Mouse (Mus musculus) layer of hippocampus, postnatal 10 days (tissue): Measurements from ENCODE around the gene Cfap20. TPM values are rescaled to one million over a fixed set of nuclear protein-coding genes. Genes with fewer than 3 reads are reported as not detected.
A peak's percentile ranks its signal among the peaks of the same experiment; 100 is the strongest.

Experiments
- DNase-seq, 2 experiments: peaks; one replicate each; pipeline ENCODE4 v3.0.0; 2021; ENCODE audit warnings: low spot score in 2 of 2
- long read RNA-seq: library from polyadenylated mRNA; stranded (forward); transcript quantifications from one replicate; pipeline ENCODE4 v2.0.0, GENCODE M21; 2023
- total RNA-seq, 2 experiments: library from RNA; stranded (reverse); gene quantifications; 2 replicates each; pipeline ENCODE4 v1.2.3; 2021

The Cfap20 gene
- 10 to 100 TPM; 64.1 to 67.9 TPM for total RNA-seq
- long read RNA-seq, transcript Cfap20-208 (4 exons, 2,544 nt): minor isoform, 5 of 116 reads
- long read RNA-seq, transcript Cfap20-205 (5 exons, 1,023 nt): minor isoform, 8 of 116 reads
- long read RNA-seq, transcript Cfap20-201 (6 exons, 1,295 nt): major isoform, 82 of 116 reads
- long read RNA-seq, partial matches to known transcripts: 1 of 116 reads
- long read RNA-seq, other reads (novel, unspliced or antisense): 20 of 116 reads

DNA sequence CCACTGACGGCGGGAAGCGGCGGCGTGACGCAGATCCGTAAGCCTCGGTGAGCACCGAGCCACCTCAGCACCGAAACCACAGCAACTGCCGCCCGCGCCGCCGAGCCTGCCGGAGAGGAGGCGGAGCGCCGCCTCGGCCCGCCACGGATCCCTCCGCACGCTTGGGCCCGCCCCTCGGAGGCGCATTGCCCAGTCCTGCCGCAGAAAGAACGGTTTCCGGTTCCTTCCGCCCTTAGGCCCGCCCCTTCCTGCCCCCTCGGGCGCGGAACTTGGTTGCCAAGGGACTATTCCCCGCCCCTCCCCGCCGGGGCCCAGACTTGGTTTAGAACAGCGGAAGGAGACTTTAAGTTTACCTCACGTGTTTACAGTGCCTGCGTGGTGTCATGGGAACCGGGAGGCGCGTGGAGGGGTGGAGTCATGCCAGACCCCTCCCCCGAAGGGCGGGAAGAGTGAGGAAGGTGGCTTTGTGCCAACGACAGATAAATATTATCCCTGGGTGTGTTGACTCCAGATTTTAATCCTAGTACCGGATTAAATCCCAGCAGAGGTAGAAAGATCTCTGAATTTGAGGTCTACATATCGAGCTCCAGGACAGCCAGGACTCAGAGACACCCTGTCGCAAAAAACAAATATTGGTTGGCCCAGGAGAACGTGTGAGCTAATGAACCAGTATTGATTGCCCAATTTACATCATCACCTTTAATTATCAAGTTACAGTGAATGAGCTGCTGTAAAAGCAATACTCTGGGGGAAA lies at the start of gene Cfap20:
Gene Cfap20, minus strand, starts transcription at position 184 of the 754 bp plus-strand sequence.
- DNase-seq: peak; percentile 99

DNA sequence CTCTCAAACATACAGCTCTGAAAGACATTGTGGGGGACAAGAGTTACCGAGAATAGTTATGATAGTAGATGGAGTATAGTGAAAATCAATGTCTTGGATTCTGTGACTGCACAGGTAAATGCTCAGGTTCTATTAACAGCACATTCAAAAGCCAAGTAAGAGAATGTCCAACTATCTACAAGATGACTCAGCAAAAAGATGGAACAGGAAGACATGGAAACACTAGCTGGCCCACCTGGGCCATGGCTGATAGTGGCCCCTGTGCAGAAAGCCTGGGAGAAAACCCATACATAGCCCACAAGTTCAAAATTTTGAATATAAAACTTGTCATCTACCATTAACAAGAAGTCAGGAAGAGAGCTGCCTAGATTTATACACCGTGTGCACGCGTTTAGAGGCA lies 35.3 kb upstream of the Cfap20 start:
- DNase-seq: no peak

DNA sequence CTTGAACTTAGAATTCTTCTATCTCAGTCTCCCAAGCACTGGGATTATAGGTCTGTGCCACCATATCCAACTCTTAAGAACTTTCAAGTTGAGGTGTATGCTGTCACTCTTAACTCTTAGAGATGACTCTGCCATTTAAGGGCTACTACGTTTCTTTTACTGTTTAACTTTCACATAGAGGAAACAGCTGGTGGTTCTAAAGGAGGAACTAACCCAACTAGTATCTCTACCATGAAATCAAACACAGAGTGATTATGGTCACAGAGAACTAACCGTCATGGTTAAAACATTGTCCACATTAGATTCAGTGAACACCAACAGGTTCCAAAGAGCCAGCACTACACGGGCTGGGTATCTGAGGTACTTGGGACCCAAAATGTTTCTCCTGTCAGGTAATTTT lies 34.3 kb upstream of the Cfap20 start:
- no peak for DNase-seq

DNA sequence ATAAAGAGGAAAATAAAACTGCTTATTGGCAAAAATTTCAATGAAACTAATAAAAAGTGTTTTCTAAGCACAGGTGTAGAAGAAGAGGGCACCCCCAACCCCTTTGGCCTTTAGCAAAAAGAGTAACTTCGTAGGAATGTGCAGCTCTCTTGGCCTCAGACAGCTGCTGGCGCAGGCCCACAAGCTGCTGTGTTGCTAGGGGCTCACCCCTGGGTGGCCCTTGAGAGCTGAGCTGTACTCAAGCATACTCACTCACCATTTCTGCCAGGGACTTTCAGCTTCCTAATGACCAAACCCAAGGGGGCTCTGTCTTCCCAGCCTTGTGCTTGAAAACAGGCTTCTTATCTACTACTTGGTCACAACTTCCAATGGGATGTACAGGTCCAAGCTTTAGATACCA lies 31.9 kb upstream of the Cfap20 start:
- no peak for DNase-seq

DNA sequence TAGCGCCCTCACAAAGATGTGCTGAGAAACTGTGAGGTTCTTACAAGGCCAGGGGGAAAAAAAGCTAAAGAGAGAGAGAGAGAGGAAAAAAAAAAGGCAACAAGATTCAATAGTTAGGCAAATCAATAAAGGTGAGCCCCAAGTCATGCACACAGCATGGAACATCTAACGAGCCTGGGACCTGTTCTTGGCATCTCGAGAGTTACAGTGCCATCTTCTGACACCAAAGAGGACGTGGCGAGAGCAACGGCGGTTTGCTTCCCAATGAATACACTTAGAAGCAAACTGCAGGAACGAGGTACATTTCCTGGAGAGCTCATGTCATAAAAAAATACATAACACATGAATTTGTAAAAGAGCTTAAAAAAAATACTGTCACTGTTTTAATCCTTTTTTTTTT lies 17.8 kb upstream of the Cfap20 start:
- DNase-seq: no peak

DNA sequence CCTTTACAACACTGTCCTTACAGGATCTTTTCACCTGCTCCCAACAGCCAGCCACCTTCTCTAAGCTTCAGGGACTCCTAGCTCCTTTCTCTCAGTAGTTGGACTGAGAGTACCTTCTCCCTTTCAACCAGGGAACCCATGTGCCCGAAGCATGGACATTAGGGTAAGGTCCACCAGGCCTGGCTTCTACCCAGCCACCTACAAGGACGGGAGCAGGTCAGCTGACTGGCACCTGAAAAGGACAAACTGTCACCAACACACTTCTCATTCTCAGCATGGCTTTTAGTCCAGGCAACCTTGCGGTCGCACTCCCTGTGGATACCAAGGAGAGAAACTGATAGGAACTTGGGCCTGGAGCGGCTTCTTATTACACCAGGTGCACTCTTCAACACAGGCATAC lies 15.6 kb upstream of the Cfap20 start:
- no peak for DNase-seq

DNA sequence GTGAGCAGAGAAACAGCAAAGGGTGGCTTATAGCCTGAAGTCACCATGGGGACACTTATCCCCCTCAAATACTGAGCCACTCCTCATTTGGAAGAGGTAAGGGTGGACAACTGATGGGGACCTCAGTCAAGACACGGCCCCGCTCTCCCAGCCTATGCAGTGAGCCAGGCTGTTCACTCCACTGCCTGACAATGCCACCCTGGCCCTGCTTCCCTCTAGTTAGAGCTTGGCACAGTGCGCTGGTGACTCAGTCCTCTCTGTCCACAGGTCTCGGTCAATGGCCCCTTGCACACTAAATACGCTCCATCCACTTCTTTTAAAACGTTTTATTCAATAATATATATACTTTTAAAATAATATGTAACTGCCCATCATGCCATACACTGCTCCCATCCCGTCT lies 13.0 kb upstream of the Cfap20 start:
- DNase-seq: no peak

DNA sequence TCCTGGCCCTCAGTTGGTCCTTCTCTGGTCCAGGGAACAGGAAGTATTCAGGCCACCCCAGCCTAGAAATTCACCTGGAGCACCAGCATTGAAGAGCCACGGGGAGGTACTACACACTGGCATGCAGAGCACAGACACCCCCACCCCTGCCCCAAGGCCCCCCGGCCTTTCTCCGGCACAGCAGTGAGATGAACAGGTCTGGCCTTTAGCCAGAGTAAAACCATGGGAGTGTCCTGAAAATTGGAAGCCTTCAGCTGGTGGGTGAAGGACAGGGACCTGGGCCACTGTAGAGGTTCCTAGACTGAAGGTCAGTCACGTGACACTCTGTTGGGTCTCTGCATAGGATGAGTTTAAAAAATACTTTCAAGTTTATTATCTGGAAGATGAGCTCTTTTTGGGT lies 10.4 kb upstream of the Cfap20 start:
- no peak for DNase-seq

DNA sequence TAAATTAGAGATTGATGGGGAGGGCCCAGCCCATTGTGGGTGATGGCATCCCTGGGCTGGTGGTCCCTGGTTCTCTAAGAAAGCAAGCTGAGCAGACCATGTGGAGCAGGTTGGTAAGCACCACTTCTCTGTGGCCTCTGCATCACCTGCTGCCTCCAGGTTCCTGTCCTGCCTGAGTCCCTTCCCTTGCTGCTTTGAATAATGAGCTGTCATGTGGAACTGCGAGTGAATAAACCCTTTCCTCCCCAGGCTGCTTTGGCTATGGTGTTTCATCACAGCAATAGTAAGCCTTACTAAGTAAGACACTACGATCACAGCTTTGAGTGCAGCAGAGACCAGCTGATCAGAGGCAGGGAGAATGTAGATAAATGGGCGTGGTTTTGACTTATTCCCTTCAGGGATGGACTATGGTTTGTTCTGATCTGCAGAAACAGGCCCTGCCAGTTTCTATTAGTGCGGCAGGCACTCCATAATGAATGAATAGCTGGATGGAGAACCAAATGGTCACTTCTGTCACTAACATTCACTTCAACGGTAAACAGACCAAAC lies 6.9 kb upstream of the Cfap20 start:
- no peak for DNase-seq

DNA sequence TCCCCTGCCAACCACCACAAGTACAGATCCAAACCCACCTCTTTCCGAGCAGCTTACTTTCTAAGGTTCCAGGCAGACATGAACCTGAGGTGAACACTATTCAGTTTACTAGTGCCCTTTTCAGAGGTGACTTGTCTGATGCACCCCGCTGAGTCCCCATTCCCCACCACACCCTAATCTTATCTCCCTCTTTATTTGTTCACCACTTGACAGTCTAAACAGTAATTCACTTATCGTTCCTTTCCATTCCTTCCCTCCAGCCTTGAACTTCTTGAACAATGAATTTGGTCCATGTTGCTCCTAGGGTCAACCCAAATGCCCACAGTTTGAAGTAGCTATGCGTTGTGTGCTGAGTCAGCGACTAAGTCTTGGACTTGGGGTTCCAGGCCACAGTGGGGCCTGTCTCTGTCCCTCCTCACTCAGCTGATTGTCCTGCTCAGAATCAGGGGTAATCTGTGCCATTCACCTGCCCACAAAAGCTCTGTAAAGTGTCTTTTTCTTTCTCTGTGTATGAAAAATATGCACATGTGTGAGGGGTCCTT lies 5.6 kb upstream of the Cfap20 start:
- no peak for DNase-seq

DNA sequence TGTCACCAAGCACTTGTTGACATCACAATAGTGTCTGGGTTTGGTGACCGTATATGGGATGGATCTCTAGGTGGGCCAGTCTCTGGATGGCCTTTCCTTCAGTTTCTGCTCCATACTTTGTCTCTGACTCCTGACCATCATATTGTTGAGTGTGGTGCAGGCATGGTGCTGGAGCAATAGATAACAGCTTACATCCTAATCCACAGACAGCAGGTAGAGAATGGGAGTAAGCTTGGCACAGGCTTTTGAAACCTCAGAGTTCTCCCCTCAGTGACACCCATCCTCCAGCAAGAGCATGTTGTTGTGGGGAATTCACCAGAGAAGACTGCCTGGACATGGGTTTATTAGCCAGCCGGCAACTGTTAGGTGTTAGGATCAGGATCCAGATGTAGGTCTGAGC lies 4.8 kb upstream of the Cfap20 start:
- no peak for DNase-seq

DNA sequence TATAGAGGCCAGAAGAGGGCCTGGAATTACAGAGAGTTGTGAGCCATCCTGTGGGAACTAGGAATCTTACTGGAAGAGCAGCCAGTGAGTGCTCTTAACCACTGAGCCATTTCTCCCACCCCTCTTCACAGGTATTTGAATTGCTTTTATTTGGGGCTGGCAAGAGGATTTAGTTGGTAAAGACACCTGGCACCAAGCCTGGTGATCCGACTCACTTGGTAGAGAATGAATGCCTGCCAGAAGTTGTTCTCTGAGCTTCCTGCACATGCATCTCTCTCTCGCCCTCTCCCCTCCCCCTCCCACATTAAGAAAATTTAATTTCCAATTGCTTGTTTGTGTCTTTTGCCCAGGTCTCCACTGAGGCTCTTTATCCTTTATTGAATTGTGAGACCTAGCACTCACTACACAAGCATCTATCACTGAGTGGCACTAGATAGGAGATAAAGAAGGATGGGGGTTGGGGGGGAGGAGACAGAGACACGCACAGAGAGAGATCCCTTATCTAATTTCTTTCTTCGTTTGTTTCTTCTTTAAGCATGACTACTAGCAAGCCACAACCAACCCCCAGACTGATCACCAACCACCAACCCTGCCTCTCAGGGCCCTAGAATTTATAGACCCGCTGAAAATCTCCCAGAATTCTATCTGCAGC lies 2.8 kb upstream of the Cfap20 start:
- no peak for DNase-seq

DNA sequence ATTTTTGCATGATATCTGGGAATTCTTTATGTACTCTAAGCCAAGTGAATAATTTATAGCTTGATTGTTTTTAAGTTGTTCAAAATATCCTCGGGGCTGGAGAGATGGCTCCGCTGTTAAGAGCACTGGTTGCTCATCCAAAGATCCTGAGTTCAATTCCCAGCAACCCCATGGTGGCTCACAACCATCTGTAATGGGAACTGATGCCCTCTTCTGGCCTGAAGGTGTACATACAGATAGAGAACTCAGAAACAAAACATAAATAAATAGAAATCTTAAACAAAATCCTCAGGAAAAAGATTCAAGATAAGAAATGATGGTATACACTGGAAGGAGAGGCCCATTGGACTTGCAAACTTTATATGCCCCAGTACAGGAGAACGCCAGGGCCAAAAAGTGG lies 1.3 kb upstream of the Cfap20 start:
- DNase-seq: no peak

DNA sequence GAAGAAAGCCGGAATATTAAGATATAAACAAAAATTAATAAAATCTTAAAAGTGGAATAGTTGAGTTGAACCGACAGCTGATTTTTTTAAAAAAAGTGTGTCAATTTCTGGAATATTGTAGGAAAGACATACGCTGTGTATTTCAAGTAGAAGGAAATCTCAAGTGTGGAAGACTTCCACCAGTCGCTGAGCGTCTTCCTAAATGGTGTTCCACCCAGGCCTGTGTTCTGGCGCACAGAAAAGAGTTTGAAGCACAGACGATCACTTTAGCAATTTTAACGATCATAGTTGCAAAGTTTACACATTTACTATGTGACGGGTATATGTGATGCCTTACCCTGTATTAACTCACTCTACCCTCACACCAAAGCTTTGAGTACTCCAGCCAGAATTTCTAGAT lies 802 bp upstream of the Cfap20 start:
- no peak for DNase-seq

DNA sequence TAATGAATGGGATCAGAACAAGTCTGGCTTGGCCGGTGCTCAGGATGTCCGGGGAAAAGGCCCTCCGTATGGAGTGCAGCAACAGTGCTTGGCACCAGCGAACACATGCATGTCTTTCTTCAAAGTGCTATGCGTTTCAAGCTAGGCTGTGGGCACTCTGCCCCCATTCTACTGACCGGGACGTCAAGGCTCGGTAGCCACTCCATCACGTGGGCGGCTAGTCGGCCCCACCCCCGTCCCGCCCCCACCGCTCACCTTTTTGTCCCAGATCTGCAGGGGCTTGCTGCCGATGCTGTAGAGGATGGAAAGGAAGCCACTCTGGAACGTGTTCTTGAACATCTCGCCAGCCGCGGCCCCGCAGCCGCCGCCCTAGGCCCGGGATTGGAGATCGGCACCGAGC lies 436 bp downstream of the Cfap20 start:
- DNase-seq: peak; percentile 32 to 60

DNA sequence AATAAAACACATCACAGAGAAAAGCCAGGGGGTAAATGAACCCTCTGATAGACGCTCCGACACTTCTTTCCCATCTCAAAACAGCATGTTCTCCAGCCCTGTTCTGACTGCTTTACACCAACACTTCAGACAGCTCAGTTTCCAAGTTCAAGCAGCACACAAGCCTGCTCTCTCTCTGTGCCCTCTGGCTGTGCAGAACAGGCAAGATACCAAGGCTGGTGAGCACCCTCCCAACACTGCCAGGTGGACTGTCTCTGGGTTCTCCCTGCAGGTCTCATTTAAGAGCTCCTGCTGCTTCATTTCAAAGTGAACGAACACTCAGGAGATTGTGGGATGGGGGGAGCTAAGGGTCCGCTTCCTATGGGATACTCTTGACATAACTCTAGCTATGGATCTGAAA lies 1.5 kb downstream of the Cfap20 start:
- DNase-seq: no peak

DNA sequence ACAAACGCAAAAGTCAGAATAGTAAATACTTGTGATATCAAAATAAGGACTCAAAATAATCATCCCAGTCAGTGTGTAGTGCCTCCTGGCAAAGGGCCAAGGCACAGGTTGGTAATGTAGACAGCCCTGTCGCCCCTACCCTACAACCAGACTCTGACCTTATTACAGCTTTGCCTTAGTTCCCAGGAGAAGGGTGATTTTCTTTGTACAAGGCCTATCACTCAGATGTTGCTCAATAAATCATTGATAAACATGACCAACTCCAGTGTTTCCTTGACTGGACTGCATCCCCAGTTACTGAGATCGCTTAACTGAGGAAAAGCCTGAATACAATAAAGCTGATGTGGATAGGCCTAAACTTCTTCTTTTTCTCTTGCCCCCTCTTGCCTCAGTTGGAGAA lies 2.2 kb downstream of the Cfap20 start:
- no peak for DNase-seq

DNA sequence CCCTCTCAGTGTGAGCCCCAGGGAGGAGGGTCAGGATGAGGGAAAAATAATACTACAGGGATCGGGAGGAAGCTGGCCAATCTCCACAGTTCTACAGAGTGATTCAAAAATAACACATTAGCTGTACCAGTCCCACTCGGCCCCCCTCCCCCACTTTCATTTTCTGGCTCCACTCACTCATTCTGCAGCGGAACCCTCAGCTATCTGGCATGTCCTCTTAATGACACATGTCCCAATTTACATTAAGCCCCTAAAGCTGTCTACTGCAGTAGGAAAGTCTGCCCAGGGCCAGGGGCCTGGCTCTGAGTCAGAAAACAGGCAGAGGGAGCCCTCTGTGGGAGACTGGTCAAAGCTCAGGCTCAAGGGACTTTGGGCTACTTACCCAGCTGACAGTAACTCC lies 4.7 kb downstream of the Cfap20 start:
- peak; percentile 44 to 60 for DNase-seq

DNA sequence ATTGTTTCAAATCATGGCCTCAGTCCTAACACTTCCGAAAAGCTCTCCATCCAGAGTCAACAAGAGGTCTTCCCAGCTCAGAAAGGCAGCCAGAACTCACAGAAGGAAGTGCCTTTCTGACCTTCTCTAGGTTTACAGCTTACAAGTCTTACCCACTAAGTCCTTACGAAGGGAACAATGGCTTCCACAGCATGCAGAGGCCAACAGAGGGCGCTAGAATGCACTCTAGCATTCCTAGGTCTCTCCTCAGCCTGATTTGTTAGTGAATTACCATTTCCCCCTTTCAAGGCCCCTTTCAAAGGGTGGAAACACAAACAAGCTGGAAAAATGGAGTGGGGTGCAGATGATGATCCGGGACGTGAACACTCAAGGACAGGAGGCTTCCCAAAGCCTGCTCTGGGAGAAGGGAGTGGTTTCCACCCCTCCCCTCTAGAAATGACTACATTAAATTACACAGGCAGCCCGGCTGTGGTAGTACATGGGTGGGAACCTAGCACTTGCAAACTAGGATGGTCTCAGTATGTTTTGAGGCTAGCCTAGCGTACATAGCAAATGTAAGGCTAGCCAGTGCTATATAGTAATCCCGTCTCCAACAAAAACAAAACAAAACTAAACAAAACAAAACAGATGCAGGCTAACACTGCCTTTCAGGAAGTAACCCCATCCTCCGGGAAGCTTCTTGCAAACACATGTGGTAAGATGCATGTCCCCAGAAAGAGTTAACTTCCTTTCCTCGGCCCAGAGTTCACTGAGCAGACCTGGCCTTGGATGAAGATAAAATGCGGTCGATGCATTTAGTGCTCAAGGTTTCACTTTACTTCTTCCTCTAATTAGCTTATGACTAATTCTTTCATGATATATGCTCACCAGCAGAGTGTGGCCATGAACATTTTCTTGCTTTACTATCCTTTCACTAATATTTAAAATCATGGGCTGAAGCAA lies 6.8 kb downstream of the Cfap20 start:
- peak; percentile 75 to 77 for DNase-seq

DNA sequence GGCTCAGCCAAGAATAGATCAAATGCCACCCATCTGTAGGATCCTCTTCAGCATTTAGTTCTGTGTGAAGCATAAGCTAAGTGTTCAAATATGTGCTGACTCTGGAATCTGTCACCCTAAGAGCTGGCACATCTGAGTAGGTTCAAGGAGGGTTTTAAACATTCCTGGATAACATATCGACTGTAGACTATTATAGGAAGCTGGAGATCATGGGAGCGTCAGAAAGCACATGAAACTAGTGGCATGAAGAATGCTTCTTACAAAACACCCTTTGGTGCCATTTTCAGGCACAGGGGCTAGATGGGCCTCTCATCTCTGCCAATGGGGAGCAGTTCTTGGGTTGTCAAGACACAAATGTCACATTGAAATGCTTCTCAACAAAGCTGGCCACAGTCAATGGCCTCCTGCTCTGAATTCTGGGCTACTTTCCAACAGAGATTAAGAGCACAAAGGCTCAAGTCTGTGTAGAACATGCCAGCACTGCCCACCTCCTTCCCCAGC lies 7.8 kb downstream of the Cfap20 start:
- no peak for DNase-seq

DNA sequence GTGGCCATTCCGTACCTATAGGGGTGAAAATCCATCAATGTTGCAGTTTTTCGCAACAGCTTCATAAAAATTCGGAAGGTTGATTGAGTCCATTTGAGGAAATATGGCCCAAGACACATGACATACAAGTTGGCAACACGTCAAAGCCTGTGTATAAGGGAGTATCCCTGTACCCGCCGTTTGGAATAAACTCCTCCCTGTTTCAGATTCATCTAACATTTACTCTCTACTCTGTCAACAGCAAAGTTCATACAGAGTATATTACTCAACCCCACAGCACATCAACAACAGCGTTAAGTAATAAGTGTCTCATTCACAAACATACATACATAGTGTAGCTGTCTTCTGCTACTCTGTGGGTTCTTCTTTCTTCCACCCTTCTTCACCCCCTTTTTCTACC lies 10.0 kb downstream of the Cfap20 start:
- no peak for DNase-seq
